Mouse (Mus musculus): ENCODE results near the gene Pias1.

Pias1 gene

GRCm38 (mm10) chr9:62987824-62988223, at the start of gene Pias1:
Gene Pias1, minus strand, starts transcription at chr9:62987924.
- in situ Hi-C loops (cut with MboI) = no loop called here

GRCm38 (mm10) chr9:63035431-63035830, 47.7 kb upstream of the Pias1 start:
- in situ Hi-C loops (cut with MboI) = no loop called here

GRCm38 (mm10) chr9:63031011-63031782, 43.5 kb upstream of the Pias1 start:
- in situ Hi-C loops (cut with MboI) = no loop called here

GRCm38 (mm10) chr9:63022486-63022885, 34.8 kb upstream of the Pias1 start:
- in situ Hi-C loops (cut with MboI) = no loop called here

- in situ Hi-C loops (cut with MboI) = no loop called here
Measured at GRCm38 (mm10) chr9:63007371-63007770, 19.6 kb upstream of the Pias1 start.

GRCm38 (mm10) chr9:63006081-63006820, 18.5 kb upstream of the Pias1 start:
- in situ Hi-C loops (cut with MboI) = no loop called here

GRCm38 (mm10) chr9:62998561-62998960, 10.8 kb upstream of the Pias1 start:
- in situ Hi-C loops (cut with MboI) = no loop called here

- in situ Hi-C loops (cut with MboI) = no loop called here
Measured at GRCm38 (mm10) chr9:62997626-62998025, 9.9 kb upstream of the Pias1 start.

GRCm38 (mm10) chr9:62995186-62995585, 7.5 kb upstream of the Pias1 start:
- in situ Hi-C loops (cut with MboI) = no loop called here

GRCm38 (mm10) chr9:62990134-62990533, 2.4 kb upstream of the Pias1 start:
- in situ Hi-C loops (cut with MboI) = no loop called here

GRCm38 (mm10) chr9:62980777-62981202, 6.9 kb downstream of the Pias1 start:
- in situ Hi-C loops (cut with MboI) = no loop called here

GRCm38 (mm10) chr9:62980162-62980776, 7.5 kb downstream of the Pias1 start:
- in situ Hi-C loops (cut with MboI) = no loop called here

GRCm38 (mm10) chr9:62979461-62980161, 8.1 kb downstream of the Pias1 start:
- in situ Hi-C loops (cut with MboI) = no loop called here

GRCm38 (mm10) chr9:62977152-62977551, 10.6 kb downstream of the Pias1 start:
- in situ Hi-C loops (cut with MboI) = no loop called here

GRCm38 (mm10) chr9:62975830-62976229, 11.9 kb downstream of the Pias1 start:
- in situ Hi-C loops (cut with MboI) = no loop called here

- in situ Hi-C loops (cut with MboI) = no loop called here
Measured at GRCm38 (mm10) chr9:62974439-62974838, 13.3 kb downstream of the Pias1 start.

- in situ Hi-C loops (cut with MboI) = no loop called here
Measured at GRCm38 (mm10) chr9:62972073-62972745, 15.5 kb downstream of the Pias1 start.

- in situ Hi-C loops (cut with MboI) = no loop called here
Measured at GRCm38 (mm10) chr9:62970345-62970744, 17.4 kb downstream of the Pias1 start.

GRCm38 (mm10) chr9:62966018-62966417, 21.7 kb downstream of the Pias1 start:
- in situ Hi-C loops (cut with MboI) = no loop called here

GRCm38 (mm10) chr9:62952713-62953112, 35.0 kb downstream of the Pias1 start:
- in situ Hi-C loops (cut with MboI) = no loop called here

GRCm38 (mm10) chr9:62945346-62945745, 42.4 kb downstream of the Pias1 start:
- in situ Hi-C loops (cut with MboI) = no loop called here

GRCm38 (mm10) chr9:62944063-62944462, 43.7 kb downstream of the Pias1 start:
- in situ Hi-C loops (cut with MboI) = no loop called here

All from mature B cell (primary cell).